Mouse (Mus musculus): ENCODE results near the gene Rasgef1a. TPM values are rescaled to one million over a fixed set of nuclear protein-coding genes. Genes with fewer than 3 reads are reported as not detected.

Rasgef1a gene
- polyA plus RNA-seq, 1 experiment = 0.11 TPM

DNA sequence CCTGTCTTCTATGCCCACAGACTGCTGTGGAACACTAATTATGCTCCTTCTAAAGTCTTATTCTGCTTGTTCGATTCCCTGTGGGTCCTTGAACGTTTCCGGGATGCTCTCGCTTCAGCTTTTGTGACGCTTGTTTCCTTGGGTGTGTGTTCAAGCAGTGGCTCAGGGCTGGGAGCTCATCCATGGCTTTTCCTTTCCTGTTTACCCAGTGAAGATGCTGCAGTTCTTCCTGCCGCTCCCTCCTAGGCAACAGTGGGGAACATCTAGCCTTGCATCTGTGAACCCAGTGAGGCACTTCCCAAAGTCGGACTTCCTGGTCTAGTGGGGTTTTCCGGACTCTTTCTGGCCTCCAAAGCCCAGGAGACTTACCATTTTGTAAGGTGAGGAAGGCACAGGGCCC lies 20.6 kb upstream of the Rasgef1a start:
- H3K27me3 ChIP-seq (ENCODE audit: control insufficient read depth, insufficient read depth, insufficient read length) = peaks cover 6% of the 10 kb centered on the region
- H3K36me3 ChIP-seq (ENCODE audit: control insufficient read depth, insufficient read depth) = no peaks in the 10 kb centered on the region
- H3K79me2 ChIP-seq (ENCODE audit: control insufficient read depth, insufficient read depth) = no peaks in the 10 kb centered on the region
- no peak overlapping the region for H3ac ChIP-seq (ENCODE audit: control insufficient read depth, insufficient read length)
- H3K4me2 ChIP-seq (ENCODE audit: low read depth) = no peak overlapping the region
- no peak overlapping the region for H3K4me3 ChIP-seq
- TF ChIP-seq POLR2A (IDR thresholded peaks at IDR 0.05; ENCODE audit: insufficient read length, low read depth) (no peak), POLR2AphosphoS2 (IDR thresholded peaks at IDR 0.05; ENCODE audit: insufficient read length, low read depth) (no peak), MAX (IDR thresholded peaks at IDR 0.05; ENCODE audit: low read depth) (no peak), REST (IDR thresholded peaks at IDR 0.05; ENCODE audit: insufficient read depth, insufficient read length) (no peak), TCF12 (IDR thresholded peaks at IDR 0.05; ENCODE audit: insufficient read depth, poor library complexity, severe bottlenecking) (no peak), E2F4 (IDR thresholded peaks at IDR 0.05; ENCODE audit: insufficient read depth) (no peak), CEBPB (IDR thresholded peaks at IDR 0.05; ENCODE audit: insufficient read depth, poor library complexity, severe bottlenecking) (no peak), TCF3 (IDR thresholded peaks at IDR 0.05; ENCODE audit: insufficient read length, low read depth) (no peak), MYOD1 (IDR thresholded peaks at IDR 0.05; ENCODE audit: control insufficient read depth in 1 of 3, insufficient read length in 2 of 3, low read depth in 2 of 3) (no peak), MYOG (IDR thresholded peaks at IDR 0.05; ENCODE audit: control insufficient read depth in 1 of 3, insufficient read depth in 1 of 3, insufficient read length in 2 of 3, low read depth in 2 of 3) (no peak), SRF (IDR thresholded peaks at IDR 0.05; ENCODE audit: control insufficient read depth, insufficient read length, low read depth) (no peak), USF1 (IDR thresholded peaks at IDR 0.05; ENCODE audit: low read depth) (no peak)

DNA sequence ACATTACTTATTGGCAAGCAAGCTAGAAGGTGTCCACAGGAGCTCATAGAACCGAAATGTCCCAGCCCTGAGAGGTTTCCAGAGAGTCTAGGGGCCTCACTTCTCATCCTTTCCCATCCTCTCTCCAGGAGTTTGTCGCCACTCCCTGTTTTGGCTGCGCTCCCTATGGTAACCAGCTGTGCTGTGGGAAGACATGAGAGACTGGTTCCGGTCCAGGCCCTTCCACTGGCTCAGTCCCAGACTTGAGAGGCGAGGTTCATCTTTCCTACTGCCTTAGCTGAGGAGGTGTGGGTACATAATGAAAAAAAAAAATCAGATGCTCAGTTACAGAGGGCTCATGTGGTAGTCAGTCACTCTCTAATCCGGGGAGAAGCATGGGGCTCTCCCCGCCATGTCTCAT lies 19.9 kb upstream of the Rasgef1a start:
- TF ChIP-seq REST (IDR thresholded peaks at IDR 0.05; ENCODE audit: insufficient read depth, insufficient read length) = no peak
- no peak for TF ChIP-seq POLR2AphosphoS2 (IDR thresholded peaks at IDR 0.05; ENCODE audit: insufficient read length, low read depth)
- no peak for TF ChIP-seq MYOD1 (IDR thresholded peaks at IDR 0.05; ENCODE audit: control insufficient read depth in 1 of 3, insufficient read length in 2 of 3, low read depth in 2 of 3)
- no peak for TF ChIP-seq TCF12 (IDR thresholded peaks at IDR 0.05; ENCODE audit: insufficient read depth, poor library complexity, severe bottlenecking)
- TF ChIP-seq MYOG (IDR thresholded peaks at IDR 0.05; ENCODE audit: control insufficient read depth in 1 of 3, insufficient read depth in 1 of 3, insufficient read length in 2 of 3, low read depth in 2 of 3) = no peak
- TF ChIP-seq USF1 (IDR thresholded peaks at IDR 0.05; ENCODE audit: low read depth) = no peak
- TF ChIP-seq E2F4 (IDR thresholded peaks at IDR 0.05; ENCODE audit: insufficient read depth) = no peak
- TF ChIP-seq TCF3 (IDR thresholded peaks at IDR 0.05; ENCODE audit: insufficient read length, low read depth) = no peak
- TF ChIP-seq POLR2A (IDR thresholded peaks at IDR 0.05; ENCODE audit: insufficient read length, low read depth) = no peak
- TF ChIP-seq MAX (IDR thresholded peaks at IDR 0.05; ENCODE audit: low read depth) = no peak
- TF ChIP-seq CEBPB (IDR thresholded peaks at IDR 0.05; ENCODE audit: insufficient read depth, poor library complexity, severe bottlenecking) = no peak
- no peak for TF ChIP-seq SRF (IDR thresholded peaks at IDR 0.05; ENCODE audit: control insufficient read depth, insufficient read length, low read depth)
- Histone ChIP-seq H3K27me3 (ENCODE audit: control insufficient read depth, insufficient read depth, insufficient read length) (peaks cover 6% of the 10 kb centered on the region), H3K4me2 (ENCODE audit: low read depth) (no peak overlapping the region), H3K79me2 (ENCODE audit: control insufficient read depth, insufficient read depth) (no peaks in the 10 kb centered on the region), H3K36me3 (ENCODE audit: control insufficient read depth, insufficient read depth) (no peaks in the 10 kb centered on the region), H3ac (ENCODE audit: control insufficient read depth, insufficient read length) (no peak overlapping the region), H3K4me3 (no peak overlapping the region)

DNA sequence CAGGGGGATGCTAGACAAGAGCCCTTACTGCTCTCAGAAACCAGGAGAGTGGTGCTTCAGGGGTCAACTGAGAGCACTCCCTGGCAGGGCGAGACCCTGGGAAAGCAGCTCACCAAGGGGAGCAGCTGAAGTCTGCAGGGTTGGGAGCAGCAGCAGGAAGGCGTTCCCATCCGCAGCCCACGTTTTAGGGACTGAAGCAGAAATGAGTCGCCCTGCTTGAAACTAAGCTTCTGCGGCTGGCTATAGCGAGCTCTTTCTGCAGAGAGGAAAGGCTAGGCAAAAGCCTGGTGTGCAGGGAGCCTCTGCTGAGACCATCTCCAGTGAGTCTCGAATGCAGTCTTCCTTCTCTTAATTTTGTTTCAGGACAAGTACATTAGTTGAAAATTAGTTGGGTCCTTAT lies 19.3 kb upstream of the Rasgef1a start:
- H3K27me3 ChIP-seq (ENCODE audit: control insufficient read depth, insufficient read depth, insufficient read length) = peaks cover 6% of the 10 kb centered on the region
- TF ChIP-seq MYOG (IDR thresholded peaks at IDR 0.05; ENCODE audit: control insufficient read depth in 1 of 3, insufficient read depth in 1 of 3, insufficient read length in 2 of 3, low read depth in 2 of 3) (no peak), TCF12 (IDR thresholded peaks at IDR 0.05; ENCODE audit: insufficient read depth, poor library complexity, severe bottlenecking) (no peak), SRF (IDR thresholded peaks at IDR 0.05; ENCODE audit: control insufficient read depth, insufficient read length, low read depth) (no peak), MYOD1 (IDR thresholded peaks at IDR 0.05; ENCODE audit: control insufficient read depth in 1 of 3, insufficient read length in 2 of 3, low read depth in 2 of 3) (no peak), TCF3 (IDR thresholded peaks at IDR 0.05; ENCODE audit: insufficient read length, low read depth) (no peak), USF1 (IDR thresholded peaks at IDR 0.05; ENCODE audit: low read depth) (no peak), POLR2AphosphoS2 (IDR thresholded peaks at IDR 0.05; ENCODE audit: insufficient read length, low read depth) (no peak), POLR2A (IDR thresholded peaks at IDR 0.05; ENCODE audit: insufficient read length, low read depth) (no peak), CEBPB (IDR thresholded peaks at IDR 0.05; ENCODE audit: insufficient read depth, poor library complexity, severe bottlenecking) (no peak), REST (IDR thresholded peaks at IDR 0.05; ENCODE audit: insufficient read depth, insufficient read length) (no peak), E2F4 (IDR thresholded peaks at IDR 0.05; ENCODE audit: insufficient read depth) (no peak), MAX (IDR thresholded peaks at IDR 0.05; ENCODE audit: low read depth) (no peak)
- H3K79me2 ChIP-seq (ENCODE audit: control insufficient read depth, insufficient read depth) = no peaks in the 10 kb centered on the region
- no peak overlapping the region for H3K4me2 ChIP-seq (ENCODE audit: low read depth)
- H3ac ChIP-seq (ENCODE audit: control insufficient read depth, insufficient read length) = no peak overlapping the region
- H3K36me3 ChIP-seq (ENCODE audit: control insufficient read depth, insufficient read depth) = no peaks in the 10 kb centered on the region
- no peak overlapping the region for H3K4me3 ChIP-seq

DNA sequence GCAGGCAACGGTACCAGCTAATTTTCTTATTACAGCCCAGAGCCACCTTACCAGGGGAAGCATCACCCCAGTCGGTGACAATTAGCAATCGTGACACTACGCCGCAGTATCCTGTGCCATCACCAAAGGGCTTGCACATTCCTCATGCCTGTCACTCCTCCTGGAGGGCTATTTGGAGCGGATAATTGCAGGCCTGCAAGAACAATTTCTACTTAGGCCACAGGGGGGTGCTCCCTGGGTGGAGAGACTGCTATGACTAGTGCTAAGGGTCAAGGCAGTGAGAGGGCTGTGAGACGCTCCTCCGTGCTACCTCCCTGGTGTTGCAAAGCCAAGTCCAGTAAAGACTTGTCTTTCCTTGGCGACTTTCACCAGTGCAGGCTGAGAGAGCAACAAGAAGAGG lies 16.1 kb upstream of the Rasgef1a start:
- Histone ChIP-seq H3K4me3 (no peak overlapping the region), H3ac (ENCODE audit: control insufficient read depth, insufficient read length) (no peak overlapping the region), H3K27me3 (ENCODE audit: control insufficient read depth, insufficient read depth, insufficient read length) (no peaks in the 10 kb centered on the region), H3K79me2 (ENCODE audit: control insufficient read depth, insufficient read depth) (no peaks in the 10 kb centered on the region), H3K36me3 (ENCODE audit: control insufficient read depth, insufficient read depth) (no peaks in the 10 kb centered on the region), H3K4me2 (ENCODE audit: low read depth) (no peak overlapping the region)
- TF ChIP-seq TCF3 (IDR thresholded peaks at IDR 0.05; ENCODE audit: insufficient read length, low read depth) (no peak), TCF12 (IDR thresholded peaks at IDR 0.05; ENCODE audit: insufficient read depth, poor library complexity, severe bottlenecking) (no peak), MAX (IDR thresholded peaks at IDR 0.05; ENCODE audit: low read depth) (no peak), REST (IDR thresholded peaks at IDR 0.05; ENCODE audit: insufficient read depth, insufficient read length) (no peak), USF1 (IDR thresholded peaks at IDR 0.05; ENCODE audit: low read depth) (no peak), MYOD1 (IDR thresholded peaks at IDR 0.05; ENCODE audit: control insufficient read depth in 1 of 3, insufficient read length in 2 of 3, low read depth in 2 of 3) (no peak), MYOG (IDR thresholded peaks at IDR 0.05; ENCODE audit: control insufficient read depth in 1 of 3, insufficient read depth in 1 of 3, insufficient read length in 2 of 3, low read depth in 2 of 3) (no peak), POLR2A (IDR thresholded peaks at IDR 0.05; ENCODE audit: insufficient read length, low read depth) (no peak), E2F4 (IDR thresholded peaks at IDR 0.05; ENCODE audit: insufficient read depth) (no peak)
